Mouse (Mus musculus): ENCODE results near the gene Sox2. TPM values are rescaled to one million over a fixed set of nuclear protein-coding genes. Genes with fewer than 3 reads are reported as not detected.

The Sox2 gene
- polyA plus RNA-seq, 1 experiment: not detected

- Histone ChIP-seq H3K27me3 (ENCODE audit: control insufficient read depth, insufficient read depth, low read length) (peaks cover 57% of the 10 kb centered on the region), H3K27ac (ENCODE audit: insufficient read depth, low read depth, low read length) (no peak overlapping the region), H3K4me3 (ENCODE audit: low read depth, low read length) (peak overlapping the region; percentile 14; the same call in 1 of the 2 replicates), H3K4me1 (ENCODE audit: control insufficient read depth, insufficient read depth, insufficient read length, low read length) (peaks cover 11% of the 10 kb centered on the region), H3K36me3 (ENCODE audit: control insufficient read depth, insufficient read depth, low read length) (no peaks in the 10 kb centered on the region)
- no peak for TF ChIP-seq CTCF (IDR thresholded peaks at IDR 0.05; ENCODE audit: extremely low read depth, insufficient read length, insufficient replicate concordance, low read depth, low read length)
- no peak for TF ChIP-seq POLR2A (IDR thresholded peaks at IDR 0.05; ENCODE audit: low read depth, low read length)
- WGBS: 2% methylated on average over 67 of the region's 67 CpGs
Measured at GRCm38 (mm10) chr3:34650621-34651361, 586 bp downstream of the Sox2 start.

DNA sequence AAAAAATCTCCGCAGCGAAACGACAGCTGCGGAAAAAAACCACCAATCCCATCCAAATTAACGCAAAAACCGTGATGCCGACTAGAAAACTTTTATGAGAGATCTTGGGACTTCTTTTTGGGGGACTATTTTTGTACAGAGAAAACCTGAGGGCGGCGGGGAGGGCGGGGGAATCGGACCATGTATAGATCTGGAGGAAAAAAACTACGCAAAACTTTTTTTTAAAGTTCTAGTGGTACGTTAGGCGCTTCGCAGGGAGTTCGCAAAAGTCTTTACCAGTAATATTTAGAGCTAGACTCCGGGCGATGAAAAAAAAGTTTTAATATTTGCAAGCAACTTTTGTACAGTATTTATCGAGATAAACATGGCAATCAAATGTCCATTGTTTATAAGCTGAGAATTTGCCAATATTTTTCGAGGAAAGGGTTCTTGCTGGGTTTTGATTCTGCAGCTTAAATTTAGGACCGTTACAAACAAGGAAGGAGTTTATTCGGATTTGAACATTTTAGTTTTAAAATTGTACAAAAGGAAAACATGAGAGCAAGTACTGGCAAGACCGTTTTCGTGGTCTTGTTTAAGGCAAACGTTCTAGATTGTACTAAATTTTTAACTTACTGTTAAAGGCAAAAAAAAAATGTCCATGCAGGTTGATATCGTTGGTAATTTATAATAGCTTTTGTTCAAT, 1.4 kb downstream of the Sox2 start:
- H3K36me3 ChIP-seq (ENCODE audit: control insufficient read depth, insufficient read depth, low read length): no peaks in the 10 kb centered on the region
- WGBS: 8% methylated on average over 26 of the region's 26 CpGs
- H3K27me3 ChIP-seq (ENCODE audit: control insufficient read depth, insufficient read depth, low read length): peaks cover 64% of the 10 kb centered on the region
- H3K4me3 ChIP-seq (ENCODE audit: low read depth, low read length): no peak overlapping the region
- TF ChIP-seq POLR2A (IDR thresholded peaks at IDR 0.05; ENCODE audit: low read depth, low read length): no peak
- no peak for TF ChIP-seq CTCF (IDR thresholded peaks at IDR 0.05; ENCODE audit: extremely low read depth, insufficient read length, insufficient replicate concordance, low read depth, low read length)
- no peak overlapping the region for H3K27ac ChIP-seq (ENCODE audit: insufficient read depth, low read depth, low read length)
- H3K4me1 ChIP-seq (ENCODE audit: control insufficient read depth, insufficient read depth, insufficient read length, low read length): peaks cover 11% of the 10 kb centered on the region

- H3K4me3 ChIP-seq (ENCODE audit: low read depth, low read length): no peak overlapping the region
- H3K36me3 ChIP-seq (ENCODE audit: control insufficient read depth, insufficient read depth, low read length): no peaks in the 10 kb centered on the region
- H3K4me1 ChIP-seq (ENCODE audit: control insufficient read depth, insufficient read depth, insufficient read length, low read length): peaks cover 11% of the 10 kb centered on the region
- 5% methylated on average over 14 of the region's 14 CpGs for WGBS
- H3K27ac ChIP-seq (ENCODE audit: insufficient read depth, low read depth, low read length): no peak overlapping the region
- peaks cover 74% of the 10 kb centered on the region for H3K27me3 ChIP-seq (ENCODE audit: control insufficient read depth, insufficient read depth, low read length)
- TF ChIP-seq POLR2A (IDR thresholded peaks at IDR 0.05; ENCODE audit: low read depth, low read length) (no peak), CTCF (IDR thresholded peaks at IDR 0.05; ENCODE audit: extremely low read depth, insufficient read length, insufficient replicate concordance, low read depth, low read length) (no peak)
Measured at GRCm38 (mm10) chr3:34652616-34653015, 2.4 kb downstream of the Sox2 start.

GRCm38 (mm10) chr3:34653235-34653976, 3.2 kb downstream of the Sox2 start:
- no peak overlapping the region for H3K4me3 ChIP-seq (ENCODE audit: low read depth, low read length)
- TF ChIP-seq POLR2A (IDR thresholded peaks at IDR 0.05; ENCODE audit: low read depth, low read length): no peak
- no peak for TF ChIP-seq CTCF (IDR thresholded peaks at IDR 0.05; ENCODE audit: extremely low read depth, insufficient read length, insufficient replicate concordance, low read depth, low read length)
- no peaks in the 10 kb centered on the region for H3K36me3 ChIP-seq (ENCODE audit: control insufficient read depth, insufficient read depth, low read length)
- H3K4me1 ChIP-seq (ENCODE audit: control insufficient read depth, insufficient read depth, insufficient read length, low read length): peaks cover 11% of the 10 kb centered on the region
- WGBS: 7% methylated on average over 26 of the region's 26 CpGs
- H3K27ac ChIP-seq (ENCODE audit: insufficient read depth, low read depth, low read length): no peak overlapping the region
- H3K27me3 ChIP-seq (ENCODE audit: control insufficient read depth, insufficient read depth, low read length): peaks cover 72% of the 10 kb centered on the region

GRCm38 (mm10) chr3:34653977-34654500, 3.8 kb downstream of the Sox2 start:
- H3K4me3 ChIP-seq (ENCODE audit: low read depth, low read length): no peak overlapping the region
- peaks cover 11% of the 10 kb centered on the region for H3K4me1 ChIP-seq (ENCODE audit: control insufficient read depth, insufficient read depth, insufficient read length, low read length)
- H3K27ac ChIP-seq (ENCODE audit: insufficient read depth, low read depth, low read length): no peak overlapping the region
- H3K36me3 ChIP-seq (ENCODE audit: control insufficient read depth, insufficient read depth, low read length): no peaks in the 10 kb centered on the region
- no peak for TF ChIP-seq CTCF (IDR thresholded peaks at IDR 0.05; ENCODE audit: extremely low read depth, insufficient read length, insufficient replicate concordance, low read depth, low read length)
- H3K27me3 ChIP-seq (ENCODE audit: control insufficient read depth, insufficient read depth, low read length): peaks cover 70% of the 10 kb centered on the region
- 11% methylated on average over 9 of the region's 9 CpGs for WGBS

DNA sequence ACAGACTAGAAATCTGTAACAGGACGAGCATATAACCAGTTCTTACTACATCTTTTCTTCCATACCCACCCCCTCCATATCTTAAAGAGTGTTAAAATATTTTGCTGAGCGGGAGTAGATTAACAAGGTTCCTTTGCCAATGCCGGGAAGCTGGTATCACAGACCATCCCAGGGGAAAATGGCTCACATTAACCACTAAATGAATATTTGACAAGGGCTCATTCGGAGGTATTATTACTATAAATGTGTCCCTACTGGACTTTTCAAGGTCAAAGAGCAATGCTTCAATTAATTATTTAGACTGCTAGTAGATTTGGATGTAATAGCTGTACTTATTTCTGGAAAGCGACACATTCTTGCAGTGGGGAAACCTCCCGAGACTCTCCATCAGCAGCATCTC, 4.6 kb downstream of the Sox2 start:
- no peak overlapping the region for H3K27ac ChIP-seq (ENCODE audit: insufficient read depth, low read depth, low read length)
- no peak for TF ChIP-seq POLR2A (IDR thresholded peaks at IDR 0.05; ENCODE audit: low read depth, low read length)
- no peak for TF ChIP-seq CTCF (IDR thresholded peaks at IDR 0.05; ENCODE audit: extremely low read depth, insufficient read length, insufficient replicate concordance, low read depth, low read length)
- WGBS: 36% methylated on average over 6 of the region's 6 CpGs
- H3K4me1 ChIP-seq (ENCODE audit: control insufficient read depth, insufficient read depth, insufficient read length, low read length): peaks cover 5% of the 10 kb centered on the region; the same call in 1 of the 2 replicates
- H3K4me3 ChIP-seq (ENCODE audit: low read depth, low read length): no peak overlapping the region
- peaks cover 63% of the 10 kb centered on the region for H3K27me3 ChIP-seq (ENCODE audit: control insufficient read depth, insufficient read depth, low read length)
- H3K36me3 ChIP-seq (ENCODE audit: control insufficient read depth, insufficient read depth, low read length): no peaks in the 10 kb centered on the region

Measured in small intestine, adult 2 months (tissue).